Mouse (Mus musculus) small intestine, adult 2 months (tissue): ENCODE measurements around the gene Apol11b. TPM values are rescaled to one million over a fixed set of nuclear protein-coding genes. Genes with fewer than 3 reads are reported as not detected.
A peak's percentile ranks its signal among the peaks of the same experiment; 100 is the strongest.

Experiments
- H3K27ac ChIP-seq: fragments of 200-500 bp; 2 replicates; pipeline ENCODE4 v1.5.1; 2012; ENCODE audit warnings: low read depth, low read length, control low read depth, inconsistent platforms; ENCODE audit not compliant: insufficient read depth
- H3K27me3 ChIP-seq: fragments of 200-500 bp; 2 replicates; pipeline ENCODE4 v1.6.1; 2012; ENCODE audit warnings: mild to moderate bottlenecking, moderate library complexity, low read length, inconsistent platforms; ENCODE audit not compliant: control insufficient read depth, insufficient read depth
- H3K36me3 ChIP-seq: fragments of 200-500 bp; 2 replicates; pipeline ENCODE4 v1.6.1; 2012; ENCODE audit warnings: mild to moderate bottlenecking, low read length, control low read depth, inconsistent platforms; ENCODE audit not compliant: control insufficient read depth, insufficient read depth
- H3K4me1 ChIP-seq: fragments of 200-500 bp; 2 replicates; pipeline ENCODE4 v1.6.1; 2012; ENCODE audit warnings: low read length, inconsistent platforms, mixed read lengths; ENCODE audit not compliant: control insufficient read depth, insufficient read depth, insufficient read length
- H3K4me3 ChIP-seq: fragments of 200-500 bp; 2 replicates; pipeline ENCODE4 v1.5.1; 2012; ENCODE audit warnings: low read depth, mild to moderate bottlenecking, control low read depth, inconsistent platforms, low read length, moderate library complexity
- CTCF ChIP-seq: fragments of 200-500 bp; IDR thresholded peaks from 2 replicates; pipeline ENCODE4 v1.5.1; 2012; ENCODE audit warnings: low read depth, mild to moderate bottlenecking, control low read depth, inconsistent platforms, low read length, moderate library complexity, mixed read lengths; ENCODE audit not compliant: insufficient replicate concordance, insufficient read length; ENCODE audit errors: extremely low read depth
- POLR2A ChIP-seq: fragments of 200-500 bp; IDR thresholded peaks from 2 replicates; pipeline ENCODE4 v1.6.1; 2012; ENCODE audit warnings: low read depth, mild to moderate bottlenecking, control low read depth, inconsistent platforms, low read length, moderate library complexity
- WGBS: fragments of 180-500 bp; shearing (Covaris S2); methylation state at CpG from one replicate; pipeline ENCODE4 v1.1.7; 2018; 5-methylcytosine and 5-hydroxymethylcytosine counted together
- polyA plus RNA-seq: library from polyadenylated mRNA; depleted of rRNA; stranded (reverse); fragments of >200 nt; gene quantifications from 2 replicates; pipeline ENCODE4 v1.2.3, GENCODE M21; 2012

Apol11b gene
- polyA plus RNA-seq, 1 experiment: 0.22 TPM

DNA sequence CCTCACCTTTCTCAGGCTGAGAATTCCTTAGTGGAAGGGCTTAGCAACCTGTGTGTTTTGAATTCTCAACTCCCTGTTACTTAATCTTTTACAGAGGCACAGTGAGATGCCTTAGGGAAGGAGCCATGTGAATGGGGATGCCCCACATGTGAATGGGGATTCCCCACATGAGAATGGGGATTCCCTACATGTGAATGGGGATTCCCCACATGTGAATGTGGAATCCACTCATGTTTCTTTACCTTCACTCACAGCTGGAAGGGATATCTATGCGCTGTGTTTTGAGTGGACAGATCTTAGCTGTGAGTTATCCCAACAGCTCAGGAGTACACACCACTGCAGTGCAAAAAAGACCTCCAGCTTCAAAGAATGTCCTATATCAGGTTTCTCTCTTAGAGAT lies 18.4 kb downstream of the Apol11b start:
- TF ChIP-seq POLR2A: no peak
- no peak for TF ChIP-seq CTCF
- Histone ChIP-seq H3K27ac (no peak overlapping the region), H3K4me1 (no peaks in the 10 kb centered on the region; the same call in 1 of the 2 replicates), H3K27me3 (no peaks in the 10 kb centered on the region), H3K4me3 (no peak overlapping the region), H3K36me3 (no peaks in the 10 kb centered on the region)
- WGBS: 76% methylated on average over 1 of the region's 1 CpGs

DNA sequence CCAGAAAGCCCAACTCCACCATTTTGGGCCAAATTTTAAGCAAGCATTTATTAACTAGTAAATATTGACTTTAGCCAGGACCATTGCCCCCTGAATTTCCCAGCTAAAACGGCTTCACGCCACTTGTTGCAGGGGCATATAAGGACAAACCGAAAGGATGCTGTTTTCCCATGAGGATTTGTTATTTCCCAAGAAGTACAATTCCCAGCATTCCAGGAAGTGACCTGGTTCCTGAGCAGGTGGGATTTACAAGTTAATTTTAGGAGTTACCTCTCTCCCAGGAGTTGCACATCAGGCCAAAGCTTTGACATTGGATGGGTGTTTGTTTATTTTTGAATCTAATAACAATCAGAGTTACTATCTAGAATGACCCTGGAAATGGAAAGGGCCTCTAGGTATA lies 37.0 kb downstream of the Apol11b start:
- H3K27ac ChIP-seq: no peak overlapping the region
- H3K36me3 ChIP-seq: no peaks in the 10 kb centered on the region
- H3K4me1 ChIP-seq: no peaks in the 10 kb centered on the region
- no peaks in the 10 kb centered on the region for H3K27me3 ChIP-seq
- H3K4me3 ChIP-seq: no peak overlapping the region
- no peak for TF ChIP-seq CTCF
- TF ChIP-seq POLR2A: no peak
- 88% methylated on average over 3 of the region's 3 CpGs for WGBS

DNA sequence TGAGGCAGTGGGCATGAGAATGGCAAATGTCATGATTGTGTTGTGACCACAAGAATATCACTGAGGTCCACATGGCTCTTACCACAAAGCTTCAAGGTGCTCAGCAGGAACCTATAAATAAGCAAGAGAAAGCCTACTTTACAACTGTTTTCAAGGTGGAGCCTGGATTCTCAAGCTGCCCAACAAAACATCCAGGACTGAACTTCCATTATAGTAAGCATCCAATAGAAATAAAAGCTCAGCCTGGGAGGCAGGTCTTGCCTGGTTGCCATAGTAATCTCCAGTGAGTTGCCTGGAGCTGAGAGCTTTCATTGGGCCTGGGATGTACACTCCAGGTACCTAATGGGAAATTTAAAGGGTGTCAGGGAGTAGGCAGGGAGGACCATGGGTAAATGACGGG lies 44.1 kb downstream of the Apol11b start, which contains the start of gene Gm36245:
Gm36245 (plus strand) TSS at position 301 of the 400 bp plus-strand sequence.
- Histone ChIP-seq H3K27ac (peak within 1 kb of the TSS; percentile 44), H3K4me3 (no peak within 1 kb of the TSS), H3K27me3 (no peaks in the 10 kb centered on the region), H3K4me1 (peaks cover 6% of the 10 kb centered on the region), H3K36me3 (no peaks in the 10 kb centered on the region)
- 97% methylated on average over 1 of the region's 1 CpGs for WGBS
- no peak for TF ChIP-seq POLR2A

DNA sequence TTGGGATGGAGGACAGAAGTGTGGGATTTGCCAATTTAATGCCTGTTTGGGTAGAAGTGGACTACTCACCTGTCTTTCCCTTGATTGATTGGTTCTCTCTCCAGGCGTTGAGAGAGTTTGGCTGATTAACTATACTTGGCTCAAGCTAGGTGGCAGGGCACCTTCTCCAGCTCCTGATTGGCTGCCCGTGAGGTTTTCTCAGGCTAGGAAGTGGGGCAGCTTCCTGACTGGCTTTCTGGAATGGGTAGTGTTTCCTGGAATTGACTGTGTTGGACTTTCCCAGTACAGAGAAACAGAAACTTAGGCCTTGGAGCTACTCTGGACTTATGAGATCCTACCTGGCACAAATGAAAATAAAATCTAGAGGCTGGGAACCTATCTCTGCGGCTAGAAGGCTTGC lies 44.7 kb downstream of the Apol11b start:
- WGBS: 70% methylated on average over 3 of the region's 3 CpGs
- no peak for TF ChIP-seq CTCF
- no peak for TF ChIP-seq POLR2A
- Histone ChIP-seq H3K4me1 (peaks cover 6% of the 10 kb centered on the region), H3K27me3 (no peaks in the 10 kb centered on the region), H3K27ac (peak overlapping the region; percentile 44), H3K36me3 (no peaks in the 10 kb centered on the region), H3K4me3 (no peak overlapping the region)

DNA sequence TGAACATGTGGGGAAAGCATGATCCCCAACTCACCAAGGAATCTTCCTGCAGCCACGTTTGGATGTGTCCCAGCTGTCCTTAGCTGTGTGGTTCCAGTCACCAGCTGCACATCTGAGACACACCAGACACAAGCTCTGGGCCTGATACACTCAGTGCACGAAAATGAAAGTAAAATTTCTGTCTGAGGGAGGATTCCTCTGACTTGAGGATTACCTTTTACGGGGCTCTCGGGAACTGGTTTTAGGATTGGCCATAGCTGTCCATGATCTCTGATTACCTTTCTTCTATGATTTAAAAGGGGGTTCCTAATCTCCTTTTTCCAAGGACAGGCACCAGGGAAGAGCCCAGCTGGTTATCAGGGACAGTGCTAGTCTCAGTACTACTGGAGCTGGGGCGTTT lies 47.1 kb downstream of the Apol11b start, which contains the start of gene Apol10b:
Apol10b (minus strand) TSS at position 165 of the 400 bp plus-strand sequence.
- no peaks in the 10 kb centered on the region for H3K27me3 ChIP-seq
- no peak for TF ChIP-seq POLR2A
- TF ChIP-seq CTCF: no peak
- WGBS: 14% methylated on average over 5 of the region's 5 CpGs
- H3K4me3 ChIP-seq: no peak within 1 kb of the TSS
- peak within 1 kb of the TSS; percentile 30; the same call in 1 of the 2 replicates for H3K27ac ChIP-seq
- peaks cover 6% of the 10 kb centered on the region for H3K4me1 ChIP-seq
- no peaks in the 10 kb centered on the region for H3K36me3 ChIP-seq

DNA sequence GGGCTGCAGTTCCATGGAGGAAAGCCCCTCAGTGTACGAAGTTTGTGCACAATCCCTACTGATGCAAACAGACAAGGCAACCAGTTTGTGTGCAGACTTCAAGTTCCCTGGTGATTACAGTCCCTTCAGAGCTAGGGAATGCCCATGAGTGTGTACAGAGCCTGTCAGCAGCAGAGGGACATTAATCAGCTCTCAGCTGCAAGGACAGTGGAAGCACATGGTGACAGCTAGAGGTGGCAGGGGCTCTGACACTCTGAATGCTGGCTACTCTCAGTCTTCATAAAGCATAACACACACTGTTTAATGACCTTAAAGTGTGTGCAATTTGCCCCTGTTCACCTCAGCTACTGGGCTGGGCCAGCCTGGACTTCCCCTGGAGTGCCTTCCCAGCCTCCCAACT lies 49.5 kb downstream of the Apol11b start:
- TF ChIP-seq POLR2A: no peak
- no peak for TF ChIP-seq CTCF
- WGBS: 76% methylated on average over 1 of the region's 1 CpGs
- H3K36me3 ChIP-seq: no peaks in the 10 kb centered on the region
- no peaks in the 10 kb centered on the region for H3K27me3 ChIP-seq
- no peak overlapping the region for H3K4me3 ChIP-seq
- peaks cover 3% of the 10 kb centered on the region for H3K4me1 ChIP-seq
- H3K27ac ChIP-seq: peak overlapping the region; percentile 9; the same call in 1 of the 2 replicates

DNA sequence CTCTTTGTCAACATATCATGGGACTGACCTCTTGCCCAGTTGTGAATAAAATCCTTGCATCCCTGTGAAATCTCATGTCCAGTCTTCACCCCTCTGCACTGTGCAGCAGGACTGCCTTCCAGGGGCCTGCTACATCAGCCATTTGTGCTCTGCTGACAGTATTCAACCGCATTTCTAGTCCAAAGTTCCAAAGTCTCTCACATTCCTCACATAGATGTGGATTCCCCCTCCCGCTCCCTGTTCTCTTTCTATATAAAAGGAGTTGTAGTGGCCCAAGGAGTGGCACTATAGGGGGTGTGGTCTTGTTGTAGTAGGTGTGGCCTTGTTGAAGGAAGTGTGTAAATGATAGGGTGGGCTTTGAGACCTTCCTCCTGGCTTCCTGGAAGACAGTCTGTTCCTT lies 52.2 kb downstream of the Apol11b start:
- Histone ChIP-seq H3K27ac (no peak overlapping the region), H3K27me3 (no peaks in the 10 kb centered on the region), H3K4me3 (no peak overlapping the region), H3K36me3 (no peaks in the 10 kb centered on the region), H3K4me1 (no peaks in the 10 kb centered on the region)
- TF ChIP-seq POLR2A (no peak), CTCF (no peak)
- WGBS: 49% methylated on average over 2 of the region's 2 CpGs

DNA sequence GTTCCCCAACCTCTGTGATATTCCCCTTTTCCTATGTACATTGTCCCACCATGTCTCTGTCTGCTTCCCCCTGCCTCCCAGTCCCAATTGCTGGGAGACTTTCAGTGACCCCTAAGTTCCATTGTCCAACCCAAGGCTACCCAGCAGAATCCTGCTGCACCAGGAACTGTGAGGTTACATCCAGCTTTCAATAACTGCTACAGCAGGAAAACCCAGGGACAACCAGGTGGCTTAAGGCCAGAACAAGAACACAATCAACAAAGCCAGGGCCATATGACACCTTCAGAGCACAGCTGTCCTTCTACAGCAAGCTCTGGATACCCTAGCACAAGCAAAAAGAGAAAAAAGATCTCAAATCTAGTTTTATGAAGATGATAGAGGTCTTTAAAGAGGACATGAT lies 54.1 kb downstream of the Apol11b start:
- H3K27me3 ChIP-seq: no peaks in the 10 kb centered on the region
- no peak overlapping the region for H3K4me3 ChIP-seq
- no peaks in the 10 kb centered on the region for H3K4me1 ChIP-seq
- no peaks in the 10 kb centered on the region for H3K36me3 ChIP-seq
- TF ChIP-seq POLR2A (no peak), CTCF (no peak)
- H3K27ac ChIP-seq: no peak overlapping the region
